Mouse (Mus musculus): ENCODE measurements around the gene Mfge8.

GRCm38 (mm10) chr7:79147011-79147837 is 1.6 kb downstream of the Mfge8 start:
- no peak for TF ChIP-seq NANOG (IDR thresholded peaks at IDR 0.05; ENCODE audit: borderline replicate concordance, low read length)
- TF ChIP-seq CTCF (conservative IDR thresholded peaks at IDR 0.05; ENCODE audit: low read length) = no peak
